8 mouse cellular contexts compared by ENCODE assay signal in the genomic region with DNA sequence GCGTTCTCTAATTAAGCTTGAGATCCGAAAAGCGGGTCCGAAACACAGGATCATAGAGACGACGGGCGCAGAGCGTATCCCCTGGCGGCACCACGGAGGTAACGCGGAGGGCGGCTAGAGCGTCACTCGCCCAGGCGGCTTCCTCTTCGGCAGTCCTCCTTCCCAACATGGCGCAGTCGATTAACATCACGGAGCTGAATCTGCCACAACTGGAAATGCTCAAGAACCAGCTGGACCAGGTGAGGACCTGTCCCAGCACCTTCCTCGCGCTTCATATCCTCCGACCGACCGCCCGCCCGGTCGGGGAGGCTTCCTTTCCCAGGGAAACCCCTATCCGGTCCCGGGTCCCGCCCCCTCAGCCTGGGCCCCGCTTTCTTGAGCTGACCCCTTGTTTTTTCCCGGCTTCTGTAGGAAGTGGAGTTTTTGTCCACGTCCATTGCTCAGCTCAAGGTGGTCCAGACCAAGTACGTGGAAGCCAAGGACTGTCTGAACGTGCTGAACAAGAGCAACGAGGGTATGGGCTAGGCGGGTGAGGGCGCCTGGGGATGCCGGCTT. TPM values are rescaled to one million over a fixed set of nuclear protein-coding genes. Genes with fewer than 3 reads are reported as not detected.
DNase-seq lines count a peak whose midpoint lies in the region; ATAC-seq and TF ChIP-seq lines count a peak whose summit lies in the region.

TSS of gene Pfdn5 (plus strand) at position 95 of the 555 bp plus-strand sequence.

- TF ChIP-seq CTCF in left cerebral cortex, adult 2 months (IDR thresholded peaks at IDR 0.05): peak; percentile 61

- ATAC-seq in megakaryocyte, adult 5-6 weeks (ENCODE audit: poor library complexity, severe bottlenecking): peak; percentile 100

- intact Hi-C loops in left cerebral cortex, adult 2 months (cut with DNase I): loop anchor here (2.0 kb wide), 1 partner anchor 47 kb away; the partner anchor contains the start of gene Mfsd5

- DNase-seq in adrenal gland, adult (ENCODE audit: inconsistent age in 2 of 2, low spot score in 1 of 2): peak; percentile 89 to 96
- peak; percentile 94 for DNase-seq in embryo, embryonic 10 days (ENCODE audit: low spot score)
- peak; percentile 82 for DNase-seq in gastrocnemius, postnatal 10 days
- peak; percentile 63 for DNase-seq in hindlimb bud, embryonic 11.5 days (ENCODE audit: extremely low spot score, low read depth, low spot score)
- DNase-seq in left cerebral cortex, adult 2 months (ENCODE audit: extremely low spot score in 1 of 2, low spot score in 2 of 2): peak; percentile 86 to 87
- peak; percentile 90 for DNase-seq in right cerebral cortex, adult 18-20 months
- DNase-seq in urinary bladder, adult 2 months (ENCODE audit: low spot score): peak; percentile 71

- H3K27ac ChIP-seq in left cerebral cortex, adult 2 months: peak within 1 kb of the TSS; percentile 93

- peak within 1 kb of the TSS; percentile 76 for H3K4me3 ChIP-seq in left cerebral cortex, adult 2 months

RNA-seq across cellular contexts. Expression of gene Pfdn5, which starts in this region (rescaled TPM):
- total RNA-seq in gastrocnemius, postnatal 10 days (2021): 100 to 1,000 TPM; 278 to 289 TPM
- 100 to 1,000 TPM; 408 to 428 TPM for total RNA-seq in left cerebral cortex, adult 2 months (2021)
- total RNA-seq in megakaryocyte, adult 5-6 weeks (2015): 385 and 398 TPM in 2 replicates
- total RNA-seq in megakaryocyte, adult 5-6 weeks (2017): 347 and 441 TPM in 2 replicates
- polyA plus RNA-seq in urinary bladder, adult 2 months (2012; rRNA removed): 396 and 519 TPM in 2 replicates

Comparison
In these comparisons a context has a peak if more than half of its experiments do, and no peak if none do; other contexts are left out.
1. Peak in every context shown above with its lines: DNase-seq, ATAC-seq, H3K4me3 ChIP-seq and H3K27ac ChIP-seq.